Mouse (Mus musculus) MEL (cell line): ENCODE measurements around the gene Nat8f5. TPM values are rescaled to one million over a fixed set of nuclear protein-coding genes. Genes with fewer than 3 reads are reported as not detected.

Experiments
- DNase-seq: peaks from one replicate; pipeline ENCODE4 v3.0.0; 2011; ENCODE audit warnings: low read depth, low spot score
- H3K27ac ChIP-seq: 2 replicates; pipeline ENCODE4 v1.5.1; 2012; ENCODE audit warnings: low read depth, mild to moderate bottlenecking, control low read depth, low read length, moderate library complexity; ENCODE audit not compliant: control insufficient read depth
- H3K27me3 ChIP-seq, 2 experiments: fragments of 150-350 bp in 1 of 2; sonication (generic) in 1 of 2; 2 replicates each; pipeline ENCODE4 v1.6.1; 2012; ENCODE audit warnings: low read length in 2 of 2, mild to moderate bottlenecking in 2 of 2, improper control_type of control experiment in 1 of 2, moderate library complexity in 1 of 2; ENCODE audit not compliant: insufficient read depth in 2 of 2, control insufficient read depth in 1 of 2
- H3K36me3 ChIP-seq, 2 experiments: 2 replicates each; pipeline ENCODE4 v1.6.1; 2012 to 2014; ENCODE audit warnings: low read length in 2 of 2, improper control_type of control experiment in 1 of 2, inconsistent platforms in 1 of 2, mild to moderate bottlenecking in 1 of 2; ENCODE audit not compliant: insufficient read depth in 2 of 2, control insufficient read depth in 1 of 2
- H3K4me1 ChIP-seq, 2 experiments: fragments of 150-350 bp in 1 of 2; sonication (generic) in 1 of 2; 2 replicates each; pipeline ENCODE4 v1.6.1; 2012; ENCODE audit warnings: low read length in 2 of 2, improper control_type of control experiment in 1 of 2, mild to moderate bottlenecking in 1 of 2; ENCODE audit not compliant: insufficient read depth in 2 of 2, control insufficient read depth in 1 of 2
- H3K4me3 ChIP-seq, 2 experiments: fragments of 150-350 bp in 1 of 2; sonication (generic) in 1 of 2; 2 replicates each; pipeline ENCODE4 v1.5.1; 2012; ENCODE audit warnings: low read depth in 2 of 2, low read length in 2 of 2, mild to moderate bottlenecking in 2 of 2, moderate library complexity in 2 of 2, control low read depth in 1 of 2, improper control_type of control experiment in 1 of 2; ENCODE audit not compliant: control insufficient read depth in 1 of 2, insufficient read depth in 1 of 2
- H3K79me2 ChIP-seq: 2 replicates; pipeline ENCODE4 v1.6.1; 2012; ENCODE audit warnings: mild to moderate bottlenecking, low read length, moderate library complexity; ENCODE audit not compliant: control insufficient read depth, poor library complexity, insufficient read depth
- H3K9ac ChIP-seq: 2 replicates; pipeline ENCODE4 v1.6.1; 2012; ENCODE audit warnings: low read depth, mild to moderate bottlenecking, control low read depth, low read length, moderate library complexity; ENCODE audit not compliant: control insufficient read depth, poor library complexity, severe bottlenecking
- H3K9me3 ChIP-seq: fragments of 150-350 bp; sonication (generic); replicated peaks from 2 replicates; pipeline ENCODE4 v1.6.1; 2012; ENCODE audit warnings: mild to moderate bottlenecking, low read length, improper control_type of control experiment, moderate library complexity; ENCODE audit not compliant: insufficient read depth
- BHLHE40 ChIP-seq: IDR thresholded peaks from 2 replicates; pipeline ENCODE4 v1.6.1; 2012; ENCODE audit warnings: low read depth, mild to moderate bottlenecking, inconsistent platforms, low read length, improper control_type of control experiment, borderline replicate concordance
- CHD2 ChIP-seq: IDR thresholded peaks from 2 replicates; pipeline ENCODE4 v1.6.1; 2011; ENCODE audit warnings: low read length, improper control_type of control experiment
- CTCF ChIP-seq, 3 experiments: IDR thresholded peaks in 2 of 3; conservative IDR thresholded peaks in 1 of 3; 2 replicates each; pipeline ENCODE4 v1.5.1; 2011 to 2012; ENCODE audit warnings: low read length in 3 of 3, low read depth in 2 of 3, mild to moderate bottlenecking in 2 of 3, improper control_type of control experiment in 1 of 3, inconsistent platforms in 1 of 3, mixed read lengths in 1 of 3, moderate library complexity in 1 of 3; ENCODE audit not compliant: control insufficient read depth in 1 of 3, insufficient read depth in 1 of 3, poor library complexity in 1 of 3, severe bottlenecking in 1 of 3
- ELF1 ChIP-seq: IDR thresholded peaks from 2 replicates; pipeline ENCODE4 v1.6.1; 2014; ENCODE audit warnings: low read depth, mild to moderate bottlenecking, inconsistent platforms, low read length, improper control_type of control experiment, moderate library complexity
- ETS1 ChIP-seq: IDR thresholded peaks from 2 replicates; pipeline ENCODE4 v1.6.1; 2012; ENCODE audit warnings: low read depth, mild to moderate bottlenecking, inconsistent platforms, low read length, improper control_type of control experiment, moderate library complexity
- GABPA ChIP-seq: IDR thresholded peaks from 2 replicates; pipeline ENCODE4 v1.6.1; 2012; ENCODE audit warnings: low read depth, mild to moderate bottlenecking, inconsistent platforms, low read length, improper control_type of control experiment, moderate library complexity
- HCFC1 ChIP-seq: IDR thresholded peaks from 2 replicates; pipeline ENCODE4 v1.6.1; 2012; ENCODE audit warnings: low read depth, mild to moderate bottlenecking, inconsistent platforms, low read length, improper control_type of control experiment, moderate library complexity
- KAT2A ChIP-seq: conservative IDR thresholded peaks from 2 replicates; pipeline ENCODE4 v1.6.1; 2012; ENCODE audit warnings: low read depth, low read length, improper control_type of control experiment, inconsistent platforms
- MAFK ChIP-seq: IDR thresholded peaks from 2 replicates; pipeline ENCODE4 v1.6.1; 2011; ENCODE audit warnings: low read depth, mild to moderate bottlenecking, low read length, improper control_type of control experiment, borderline replicate concordance
- MAZ ChIP-seq: IDR thresholded peaks from 2 replicates; pipeline ENCODE4 v1.6.1; 2012; ENCODE audit warnings: low read depth, mild to moderate bottlenecking, inconsistent platforms, low read length, improper control_type of control experiment
- MYB ChIP-seq: IDR thresholded peaks from 2 replicates; pipeline ENCODE4 v1.6.1; 2011; ENCODE audit warnings: mild to moderate bottlenecking, low read depth, low read length, improper control_type of control experiment
- MYC ChIP-seq: IDR thresholded peaks from 2 replicates; pipeline ENCODE4 v1.6.1; 2011; ENCODE audit warnings: low read depth, mild to moderate bottlenecking, low read length, improper control_type of control experiment, moderate library complexity
- NELFE ChIP-seq: IDR thresholded peaks from 2 replicates; pipeline ENCODE4 v1.6.1; 2011; ENCODE audit warnings: low read depth, low read length, improper control_type of control experiment
- NRF1 ChIP-seq: IDR thresholded peaks from 2 replicates; pipeline ENCODE4 v1.6.1; 2014; ENCODE audit warnings: low read depth, mild to moderate bottlenecking, inconsistent platforms, low read length, improper control_type of control experiment, moderate library complexity; ENCODE audit not compliant: poor library complexity, insufficient read depth, severe bottlenecking
- POLR2A ChIP-seq, 2 experiments: IDR thresholded peaks; 2 replicates each; pipeline ENCODE4 v1.6.1; 2011 to 2012; ENCODE audit warnings: low read length in 2 of 2, mild to moderate bottlenecking in 2 of 2, control low read depth in 1 of 2, improper control_type of control experiment in 1 of 2, low read depth in 1 of 2, moderate library complexity in 1 of 2; ENCODE audit not compliant: control insufficient read depth in 1 of 2, insufficient read depth in 1 of 2, poor library complexity in 1 of 2
- RAD21 ChIP-seq: IDR thresholded peaks from 2 replicates; pipeline ENCODE4 v1.6.1; 2011; ENCODE audit warnings: mild to moderate bottlenecking, low read depth, low read length, improper control_type of control experiment
- RCOR1 ChIP-seq: IDR thresholded peaks from 2 replicates; pipeline ENCODE4 v1.6.1; 2012; ENCODE audit warnings: low read depth, mild to moderate bottlenecking, inconsistent platforms, low read length, improper control_type of control experiment
- SIN3A ChIP-seq: IDR thresholded peaks from 2 replicates; pipeline ENCODE4 v1.6.1; 2012; ENCODE audit warnings: low read length, improper control_type of control experiment, inconsistent platforms
- SMC3 ChIP-seq: IDR thresholded peaks from 2 replicates; pipeline ENCODE4 v1.6.1; 2011; ENCODE audit warnings: low read depth, low read length, improper control_type of control experiment
- TBP ChIP-seq: IDR thresholded peaks from 2 replicates; pipeline ENCODE4 v1.8.0; 2011; ENCODE audit warnings: low read depth, low read length, improper control_type of control experiment
- TCF12 ChIP-seq: IDR thresholded peaks from 2 replicates; pipeline ENCODE4 v1.6.1; 2014; ENCODE audit warnings: low read depth, mild to moderate bottlenecking, inconsistent platforms, low read length, improper control_type of control experiment, moderate library complexity
- UBTF ChIP-seq: IDR thresholded peaks from 2 replicates; pipeline ENCODE4 v1.6.1; 2012; ENCODE audit warnings: low read depth, mild to moderate bottlenecking, inconsistent platforms, low read length, improper control_type of control experiment, moderate library complexity, borderline replicate concordance; ENCODE audit not compliant: insufficient read depth
- USF1 ChIP-seq: IDR thresholded peaks from 2 replicates; pipeline ENCODE4 v1.6.1; 2014; ENCODE audit warnings: low read depth, mild to moderate bottlenecking, inconsistent platforms, low read length, improper control_type of control experiment, moderate library complexity
- ZC3H11A ChIP-seq: IDR thresholded peaks from 2 replicates; pipeline ENCODE4 v1.6.1; 2012; ENCODE audit warnings: low read depth, mild to moderate bottlenecking, inconsistent platforms, low read length, improper control_type of control experiment
- ZKSCAN1 ChIP-seq: IDR thresholded peaks from 2 replicates; pipeline ENCODE4 v1.6.1; 2012; ENCODE audit warnings: low read depth, mild to moderate bottlenecking, inconsistent platforms, low read length, improper control_type of control experiment, moderate library complexity
- ZNF384 ChIP-seq: IDR thresholded peaks from 2 replicates; pipeline ENCODE4 v1.6.1; 2012; ENCODE audit warnings: low read depth, mild to moderate bottlenecking, inconsistent platforms, low read length, improper control_type of control experiment
- polyA plus RNA-seq, 2 experiments: library from polyadenylated mRNA; stranded (reverse) in 1 of 2; unstranded in 1 of 2; fragments of >175 nt in 1 of 2; fragments of >200 nt in 1 of 2; gene quantifications; 2 replicates each; pipeline versions ENCODE4 v1.2.1 to v1.2.4; 2012; ENCODE audit warnings: low replicate concordance in 2 of 2, low read depth in 1 of 2; ENCODE audit not compliant: insufficient read length in 2 of 2, insufficient read depth in 1 of 2, missing spikeins in 1 of 2
- total RNA-seq: library from RNA; depleted of rRNA; stranded (reverse); fragments of 300-350 nt; gene quantifications from 2 replicates; pipeline ENCODE4 v1.2.3, GENCODE M21; 2012

Gene Nat8f5
- total and polyA plus RNA-seq, 3 experiments = not detected

DNA sequence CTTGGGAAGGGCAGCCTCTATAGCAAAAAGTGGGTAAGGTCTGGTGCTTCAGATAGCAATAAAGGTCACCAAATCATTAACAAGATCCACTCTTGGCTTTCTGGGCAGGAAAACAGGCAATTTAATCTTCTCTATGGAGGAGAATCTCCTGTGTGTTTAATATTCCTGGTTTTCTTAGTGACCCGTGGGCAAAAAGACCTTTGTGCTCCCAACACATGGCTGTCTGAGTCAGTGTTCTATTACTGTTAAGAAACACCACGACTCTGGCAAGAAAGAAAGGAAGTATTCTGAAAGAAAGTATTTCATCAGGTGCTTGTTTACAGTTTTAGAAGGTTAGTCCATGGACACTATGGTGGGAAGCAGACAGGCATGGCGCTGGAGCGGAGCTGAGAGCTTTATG lies 1.5 kb upstream of the Nat8f5 start:
- H3K79me2 ChIP-seq = no peaks in the 10 kb centered on the region
- H3K27ac ChIP-seq = no peak overlapping the region
- H3K9me3 ChIP-seq = no peaks in the 10 kb centered on the region
- no peak overlapping the region for H3K4me3 ChIP-seq
- H3K36me3 ChIP-seq = no peaks in the 10 kb centered on the region
- no peak for DNase-seq
- peaks cover 0 to 1% of the 10 kb centered on the region in 2 experiments; a peak in 1 of 4 replicates for H3K4me1 ChIP-seq
- no peaks in the 10 kb centered on the region; a peak in 1 of 4 replicates for H3K27me3 ChIP-seq
- no peak overlapping the region for H3K9ac ChIP-seq
- TF ChIP-seq MAFK (no peak), HCFC1 (no peak), KAT2A (no peak), BHLHE40 (no peak), SIN3A (no peak), GABPA (no peak), MAZ (no peak), TCF12 (no peak), MYC (no peak), ZC3H11A (no peak), RCOR1 (no peak), POLR2A (IDR thresholded peaks at IDR 0.05; ENCODE audit: control insufficient read depth in 1 of 2, insufficient read depth in 1 of 2, low read depth in 1 of 2, low read length in 2 of 2, poor library complexity in 1 of 2) (no peak), USF1 (no peak), CHD2 (no peak), NELFE (no peak), MYB (no peak), ZNF384 (no peak), SMC3 (no peak), RAD21 (no peak)

DNA sequence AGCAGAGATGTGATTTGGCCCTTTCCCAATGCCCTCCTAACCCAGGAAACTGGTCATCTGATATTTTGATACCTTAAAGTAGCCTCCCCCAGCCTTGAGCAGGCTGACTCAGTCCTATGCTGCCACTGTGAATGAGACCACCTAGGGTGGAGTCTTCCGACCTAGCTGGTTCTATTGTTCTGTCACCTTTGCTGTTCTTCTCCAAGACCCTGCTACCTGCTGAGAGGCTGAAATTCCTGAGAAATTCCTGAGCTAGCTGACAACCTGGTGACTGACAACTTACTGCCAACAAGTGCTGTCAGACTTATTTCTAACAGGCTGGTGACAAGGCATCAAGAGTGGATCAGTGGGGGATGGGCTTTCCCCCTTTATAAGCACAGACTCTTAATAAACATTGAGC lies 2.4 kb downstream of the Nat8f5 start:
- H3K27me3 ChIP-seq = peaks cover 0 to 1% of the 10 kb centered on the region in 2 experiments; a peak in 1 of 4 replicates
- H3K4me1 ChIP-seq = no peaks in the 10 kb centered on the region
- no peaks in the 10 kb centered on the region for H3K79me2 ChIP-seq
- H3K9ac ChIP-seq = no peak overlapping the region
- TF ChIP-seq TCF12 (no peak), CTCF (IDR thresholded peaks at IDR 0.05 in 2 of 3, conservative IDR thresholded peaks at IDR 0.05 in 1 of 3; ENCODE audit: control insufficient read depth in 1 of 3, insufficient read depth in 1 of 3, low read depth in 2 of 3, low read length in 3 of 3, poor library complexity in 1 of 3, severe bottlenecking in 1 of 3) (no peak), ZKSCAN1 (no peak), POLR2A (IDR thresholded peaks at IDR 0.05; ENCODE audit: control insufficient read depth in 1 of 2, insufficient read depth in 1 of 2, low read depth in 1 of 2, low read length in 2 of 2, poor library complexity in 1 of 2) (no peak), SMC3 (no peak), MYC (no peak), ELF1 (no peak), NRF1 (no peak), UBTF (no peak), MYB (no peak), BHLHE40 (no peak), TBP (no peak), ZC3H11A (no peak), MAFK (no peak), USF1 (no peak), HCFC1 (no peak), SIN3A (no peak), ETS1 (no peak)
- no peaks in the 10 kb centered on the region for H3K9me3 ChIP-seq
- no peak for DNase-seq
- H3K36me3 ChIP-seq = no peaks in the 10 kb centered on the region
- no peak overlapping the region for H3K27ac ChIP-seq
- no peak overlapping the region for H3K4me3 ChIP-seq
